Mouse (Mus musculus): ENCODE data around the gene Shmt2. TPM values are rescaled to one million over a fixed set of nuclear protein-coding genes. Genes with fewer than 3 reads are reported as not detected.
A peak's percentile ranks its signal among the peaks of the same experiment; 100 is the strongest.

Shmt2 gene
- polyA plus RNA-seq, 1 experiment from 2014 or later, result 64.8 TPM

- Histone ChIP-seq H3K27me3 (no peaks in the 10 kb centered on the region), H3K4me3 (no peak overlapping the region), H3K9me3 (no peaks in the 10 kb centered on the region), H3K27ac (replicated peaks) (no peak overlapping the region), H3K36me3 (peaks cover 84% of the 10 kb centered on the region), H3K9ac (no peak overlapping the region), H3K4me2 (no peak overlapping the region), H3K4me1 (replicated peaks) (peaks cover 8% of the 10 kb centered on the region)
- WGBS, result 92% methylated on average over 7 of the region's 7 CpGs
- no peak for ATAC-seq (ENCODE audit: low FRiP score, low read depth)
Measured at GRCm38 (mm10) chr10:127546505-127546904, 24.3 kb upstream of the Shmt2 start.

GRCm38 (mm10) chr10:127544375-127544774, 22.1 kb upstream of the Shmt2 start:
- no peak overlapping the region for H3K27ac ChIP-seq (replicated peaks)
- H3K4me3 ChIP-seq, result no peak overlapping the region
- H3K4me1 ChIP-seq (replicated peaks), result peaks cover 8% of the 10 kb centered on the region
- H3K9ac ChIP-seq, result no peak overlapping the region
- ATAC-seq (ENCODE audit: low FRiP score, low read depth), result no peak
- H3K27me3 ChIP-seq, result no peaks in the 10 kb centered on the region
- no peak overlapping the region for H3K4me2 ChIP-seq
- WGBS, result 94% methylated on average over 20 of the region's 20 CpGs
- no peaks in the 10 kb centered on the region for H3K9me3 ChIP-seq
- peaks cover 83% of the 10 kb centered on the region for H3K36me3 ChIP-seq

GRCm38 (mm10) chr10:127543916-127544315, 21.7 kb upstream of the Shmt2 start:
- H3K9me3 ChIP-seq, result no peaks in the 10 kb centered on the region
- H3K27me3 ChIP-seq, result no peaks in the 10 kb centered on the region
- no peak overlapping the region for H3K4me3 ChIP-seq
- 70% methylated on average over 3 of the region's 3 CpGs for WGBS
- H3K4me2 ChIP-seq, result no peak overlapping the region
- H3K36me3 ChIP-seq, result peaks cover 87% of the 10 kb centered on the region
- H3K4me1 ChIP-seq (replicated peaks), result peaks cover 8% of the 10 kb centered on the region
- no peak for ATAC-seq (ENCODE audit: low FRiP score, low read depth)
- no peak overlapping the region for H3K9ac ChIP-seq
- no peak overlapping the region for H3K27ac ChIP-seq (replicated peaks)

GRCm38 (mm10) chr10:127542720-127543119, 20.5 kb upstream of the Shmt2 start:
- Histone ChIP-seq H3K4me1 (replicated peaks) (peaks cover 10% of the 10 kb centered on the region), H3K36me3 (peaks cover 80% of the 10 kb centered on the region), H3K9me3 (no peaks in the 10 kb centered on the region), H3K4me3 (no peak overlapping the region), H3K27me3 (no peaks in the 10 kb centered on the region), H3K4me2 (no peak overlapping the region), H3K27ac (replicated peaks) (peak overlapping the region; percentile 62; the same call in 1 of the 2 replicates), H3K9ac (no peak overlapping the region)
- 30% methylated on average over 6 of the region's 6 CpGs for WGBS
- ATAC-seq (ENCODE audit: low FRiP score, low read depth), result no peak

- Histone ChIP-seq H3K36me3 (peaks cover 73% of the 10 kb centered on the region), H3K9ac (no peak overlapping the region), H3K27ac (replicated peaks) (peak overlapping the region; percentile 62), H3K27me3 (no peaks in the 10 kb centered on the region), H3K4me3 (no peak overlapping the region), H3K9me3 (no peaks in the 10 kb centered on the region), H3K4me2 (no peak overlapping the region), H3K4me1 (replicated peaks) (peaks cover 14% of the 10 kb centered on the region)
- no peak for ATAC-seq (ENCODE audit: low FRiP score, low read depth)
- WGBS, result 53% methylated on average over 13 of the region's 13 CpGs
Measured at GRCm38 (mm10) chr10:127542084-127542483, 19.8 kb upstream of the Shmt2 start.

- Histone ChIP-seq H3K36me3 (peaks cover 68% of the 10 kb centered on the region), H3K4me3 (no peak overlapping the region), H3K4me1 (replicated peaks) (peaks cover 20% of the 10 kb centered on the region), H3K9me3 (no peaks in the 10 kb centered on the region), H3K27ac (replicated peaks) (no peak overlapping the region), H3K9ac (no peak overlapping the region), H3K4me2 (no peak overlapping the region), H3K27me3 (no peaks in the 10 kb centered on the region)
- ATAC-seq (ENCODE audit: low FRiP score, low read depth), result no peak
- 96% methylated on average over 8 of the region's 8 CpGs for WGBS
Measured at GRCm38 (mm10) chr10:127541510-127541909, 19.3 kb upstream of the Shmt2 start.

GRCm38 (mm10) chr10:127537854-127538583, 15.8 kb upstream of the Shmt2 start:
- 24% methylated on average over 7 of the region's 7 CpGs for WGBS
- H3K27me3 ChIP-seq, result no peaks in the 10 kb centered on the region
- peaks cover 35% of the 10 kb centered on the region for H3K36me3 ChIP-seq
- peaks cover 48% of the 10 kb centered on the region for H3K4me1 ChIP-seq (replicated peaks)
- H3K9me3 ChIP-seq, result no peaks in the 10 kb centered on the region
- peak; percentile 27; the same call in 1 of the 2 replicates for ATAC-seq (ENCODE audit: low FRiP score, low read depth)
- H3K4me3 ChIP-seq, result no peak overlapping the region
- peak overlapping the region; percentile 69 for H3K27ac ChIP-seq (replicated peaks)
- no peak overlapping the region for H3K9ac ChIP-seq
- H3K4me2 ChIP-seq, result no peak overlapping the region

- no peaks in the 10 kb centered on the region for H3K9me3 ChIP-seq
- peaks cover 51% of the 10 kb centered on the region for H3K4me1 ChIP-seq (replicated peaks)
- peak overlapping the region; percentile 28 for H3K4me2 ChIP-seq
- peaks cover 24% of the 10 kb centered on the region for H3K36me3 ChIP-seq
- no peak overlapping the region for H3K4me3 ChIP-seq
- peak overlapping the region; percentile 82 for H3K27ac ChIP-seq (replicated peaks)
- no peaks in the 10 kb centered on the region for H3K27me3 ChIP-seq
- no peak overlapping the region for H3K9ac ChIP-seq
- WGBS, result 6% methylated on average over 8 of the region's 8 CpGs
- ATAC-seq (ENCODE audit: low FRiP score, low read depth), result 0 out of 2 replicates have a peak, but pooled peaks have one; percentile 19
Measured at GRCm38 (mm10) chr10:127536586-127537314, 14.5 kb upstream of the Shmt2 start.

GRCm38 (mm10) chr10:127534929-127535384, 12.7 kb upstream of the Shmt2 start:
- Histone ChIP-seq H3K9me3 (no peaks in the 10 kb centered on the region), H3K36me3 (peaks cover 13% of the 10 kb centered on the region), H3K4me3 (peak overlapping the region; percentile 68), H3K4me2 (peak overlapping the region; percentile 95), H3K27ac (replicated peaks) (peak overlapping the region; percentile 82), H3K4me1 (replicated peaks) (peaks cover 68% of the 10 kb centered on the region), H3K9ac (peak overlapping the region; percentile 78), H3K27me3 (peaks cover 8% of the 10 kb centered on the region; the same call in 1 of the 2 replicates)
- ATAC-seq (ENCODE audit: low FRiP score, low read depth), result peak; percentile 14; the same call in 1 of the 2 replicates
- under 1% methylated on average over 28 of the region's 30 CpGs for WGBS

- ATAC-seq (ENCODE audit: low FRiP score, low read depth), result no peak
- Histone ChIP-seq H3K9ac (peak within 1 kb of the TSS; percentile 78), H3K9me3 (no peaks in the 10 kb centered on the region), H3K4me3 (peak within 1 kb of the TSS; percentile 68), H3K4me2 (peak within 1 kb of the TSS; percentile 95), H3K27ac (replicated peaks) (peak within 1 kb of the TSS; percentile 82), H3K4me1 (replicated peaks) (peaks cover 74% of the 10 kb centered on the region), H3K27me3 (peaks cover 9% of the 10 kb centered on the region; the same call in 1 of the 2 replicates), H3K36me3 (peaks cover 6% of the 10 kb centered on the region)
- WGBS, result under 1% methylated on average over 59 of the region's 78 CpGs
Measured at GRCm38 (mm10) chr10:127534036-127534928, 12.0 kb upstream of the Shmt2 start, which contains the start of gene Nxph4. Nxph4 (minus strand) TSS chr10:127534559.

- H3K4me3 ChIP-seq, result peak overlapping the region; percentile 68
- peaks cover 9% of the 10 kb centered on the region; the same call in 1 of the 2 replicates for H3K27me3 ChIP-seq
Measured at GRCm38 (mm10) chr10:127531548-127531947, 9.3 kb upstream of the Shmt2 start.

More at GRCm38 (mm10) chr10:127531548-127531947, 9.3 kb upstream of the Shmt2 start:
- no peak for ATAC-seq (ENCODE audit: low FRiP score, low read depth)
- Histone ChIP-seq H3K4me2 (peak overlapping the region; percentile 95), H3K9ac (peak overlapping the region; percentile 48), H3K9me3 (no peaks in the 10 kb centered on the region), H3K27ac (replicated peaks) (peak overlapping the region; percentile 82), H3K36me3 (no peaks in the 10 kb centered on the region), H3K4me1 (replicated peaks) (peaks cover 89% of the 10 kb centered on the region)
- 7% methylated on average over 4 of the region's 4 CpGs for WGBS
